Mouse (Mus musculus): ENCODE data around the gene Olfr1140. TPM values are rescaled to one million over a fixed set of nuclear protein-coding genes. Genes with fewer than 3 reads are reported as not detected.

The Olfr1140 gene
- total RNA-seq (2021): not detected in 2 replicates
- long read RNA-seq, experiment 1: 0 reads
- long read RNA-seq, experiment 2: 0 reads

GRCm38 (mm10) chr2:87743452-87743851 is at the start of gene Olfr1140:
Olfr1140 (plus strand) TSS chr2:87743752.
- no peak for DNase-seq

- no peak for DNase-seq
Observed at GRCm38 (mm10) chr2:87693847-87694246, 49.7 kb upstream of the Olfr1140 start, which contains the start of gene Olfr1136. Olfr1136 (minus strand) TSS chr2:87693947.

GRCm38 (mm10) chr2:87713079-87713478 is 30.5 kb upstream of the Olfr1140 start, which contains the start of gene Olfr1137:
Olfr1137 (minus strand) TSS chr2:87713179.
- DNase-seq: no peak

- no peak for DNase-seq
Observed at GRCm38 (mm10) chr2:87739878-87740277, 3.7 kb upstream of the Olfr1140 start, which contains the start of gene Olfr1138. Olfr1138 (minus strand) TSS chr2:87739978.

GRCm38 (mm10) chr2:87753891-87754290 is 10.3 kb downstream of the Olfr1140 start, which contains the start of gene Olfr1141:
Olfr1141 (minus strand) TSS chr2:87753991.
- no peak for DNase-seq

GRCm38 (mm10) chr2:87776143-87776542 is 32.6 kb downstream of the Olfr1140 start:
- DNase-seq: no peak

- no peak for DNase-seq
Observed at GRCm38 (mm10) chr2:87779183-87779582, 35.6 kb downstream of the Olfr1140 start, which contains the start of gene Olfr152. Olfr152 (plus strand) TSS chr2:87779483.

Other genes with a start within 250 kb of the Olfr1140 start
- not detected in 2 replicates for gene Pramel7, start 246.7 kb upstream of the Olfr1140 start, total RNA-seq (2021)
- not detected in 2 replicates for gene Pramel6, start 237.2 kb upstream of the Olfr1140 start, total RNA-seq (2021)
- not detected in 2 replicates for gene Olfr153, start 212.0 kb upstream of the Olfr1140 start, total RNA-seq (2021)
- not detected in 2 replicates for gene Olfr1128, start 198.2 kb upstream of the Olfr1140 start, total RNA-seq (2021)
- not detected in 2 replicates for gene Olfr1129, start 169.8 kb upstream of the Olfr1140 start, total RNA-seq (2021)
- gene Olfr1130, start 137.5 kb upstream of the Olfr1140 start, total RNA-seq (2021): not detected in 2 replicates
- gene Olfr1131, start 116.6 kb upstream of the Olfr1140 start, total RNA-seq (2021): not detected in 2 replicates
- gene Olfr1132, start 106.2 kb upstream of the Olfr1140 start, total RNA-seq (2021): not detected in 2 replicates
- not detected in 2 replicates for gene Olfr1133, start 96.4 kb upstream of the Olfr1140 start, total RNA-seq (2021)
- not detected in 2 replicates for gene Olfr1134, start 85.3 kb upstream of the Olfr1140 start, total RNA-seq (2021)
- gene Olfr1135, start 70.1 kb upstream of the Olfr1140 start, total RNA-seq (2021): not detected in 2 replicates
- gene Olfr1136, start 49.8 kb upstream of the Olfr1140 start, total RNA-seq (2021): not detected in 2 replicates
- not detected in 2 replicates for gene Olfr1137, start 30.6 kb upstream of the Olfr1140 start, total RNA-seq (2021)
- gene Olfr1138, start 3.8 kb upstream of the Olfr1140 start, total RNA-seq (2021): not detected in 2 replicates
- gene Olfr1141, start 10.2 kb downstream of the Olfr1140 start, total RNA-seq (2021): not detected in 2 replicates
- gene Olfr152, start 35.7 kb downstream of the Olfr1140 start, total RNA-seq (2021): not detected in 2 replicates
- gene Olfr1143, start 56.8 kb downstream of the Olfr1140 start, total RNA-seq (2021): not detected in 2 replicates
- gene Olfr1145, start 66.1 kb downstream of the Olfr1140 start, total RNA-seq (2021): not detected in 2 replicates
- gene Olfr1148, start 86.8 kb downstream of the Olfr1140 start, total RNA-seq (2021): not detected in 2 replicates
- gene Olfr1150-ps1, start 100.2 kb downstream of the Olfr1140 start, total RNA-seq (2021): not detected in 2 replicates
- not detected in 2 replicates for gene Olfr1151, start 112.1 kb downstream of the Olfr1140 start, total RNA-seq (2021)
- gene Olfr1152, start 122.7 kb downstream of the Olfr1140 start, total RNA-seq (2021): not detected in 2 replicates
- gene Olfr1153, start 151.2 kb downstream of the Olfr1140 start, total RNA-seq (2021): not detected in 2 replicates
- not detected in 2 replicates for gene Olfr1154, start 161.4 kb downstream of the Olfr1140 start, total RNA-seq (2021)
- not detected in 2 replicates for gene Olfr1155, start 201.4 kb downstream of the Olfr1140 start, total RNA-seq (2021)
- not detected in 2 replicates for gene Olfr1156, start 209.3 kb downstream of the Olfr1140 start, total RNA-seq (2021)
- gene Olfr1157, start 224.5 kb downstream of the Olfr1140 start, total RNA-seq (2021): not detected in 2 replicates
- not detected in 2 replicates for gene Olfr74, start 230.9 kb downstream of the Olfr1140 start, total RNA-seq (2021)
- not detected in 2 replicates for gene Olfr1158, start 246.4 kb downstream of the Olfr1140 start, total RNA-seq (2021)